Mouse (Mus musculus) hindbrain, embryonic 13.5 days (tissue): ENCODE measurements at regions not wholly inside any gene's neighbourhood (a gene's known extent, or its start where the extent isn't known, plus 50 kb on each side); places are given as distances from the start of the nearest gene placed in this dataset.

Experiments
- ATAC-seq: fragments of 200-750 bp; cut with Nextera tagmentation; 2 replicates; pipeline ENCODE4 v1.8.0; 2017; ENCODE audit warnings: moderate TSS enrichment; ENCODE audit not compliant: low FRiP score
- H3K27ac ChIP-seq: fragments of 300-500 bp; sonication (generic); 2 replicates; pipeline ENCODE4 v1.5.1; 2015; ENCODE audit warnings: inconsistent platforms, mild to moderate bottlenecking, moderate library complexity
- H3K27me3 ChIP-seq: fragments of 300-500 bp; sonication (generic); 2 replicates; pipeline ENCODE4 v1.6.1; 2015; ENCODE audit warnings: mild to moderate bottlenecking, inconsistent platforms
- H3K36me3 ChIP-seq: fragments of 300-500 bp; sonication (generic); 2 replicates; pipeline ENCODE4 v1.6.1; 2015; ENCODE audit warnings: mild to moderate bottlenecking, inconsistent platforms
- H3K4me1 ChIP-seq: fragments of 300-500 bp; sonication (generic); replicated peaks from 2 replicates; pipeline ENCODE4 v1.6.1; 2015; ENCODE audit warnings: inconsistent platforms
- H3K4me2 ChIP-seq: fragments of 300-500 bp; sonication (generic); 2 replicates; pipeline ENCODE4 v1.6.1; 2015; ENCODE audit warnings: inconsistent platforms, mild to moderate bottlenecking, moderate library complexity
- H3K4me3 ChIP-seq: fragments of 300-500 bp; sonication (generic); 2 replicates; pipeline ENCODE4 v1.5.1; 2015; ENCODE audit warnings: mild to moderate bottlenecking, inconsistent platforms
- H3K9ac ChIP-seq: fragments of 300-500 bp; sonication (generic); 2 replicates; pipeline ENCODE4 v1.6.1; 2015; ENCODE audit warnings: mild to moderate bottlenecking, inconsistent platforms
- H3K9me3 ChIP-seq: fragments of 300-500 bp; sonication (generic); 2 replicates; pipeline ENCODE4 v1.6.1; 2016; ENCODE audit warnings: inconsistent platforms
- WGBS: fragments of 180-500 bp; shearing (Covaris S2); methylation state at CpG from one replicate; pipeline ENCODE4 v1.1.7; 2015; 5-methylcytosine and 5-hydroxymethylcytosine counted together

DNA sequence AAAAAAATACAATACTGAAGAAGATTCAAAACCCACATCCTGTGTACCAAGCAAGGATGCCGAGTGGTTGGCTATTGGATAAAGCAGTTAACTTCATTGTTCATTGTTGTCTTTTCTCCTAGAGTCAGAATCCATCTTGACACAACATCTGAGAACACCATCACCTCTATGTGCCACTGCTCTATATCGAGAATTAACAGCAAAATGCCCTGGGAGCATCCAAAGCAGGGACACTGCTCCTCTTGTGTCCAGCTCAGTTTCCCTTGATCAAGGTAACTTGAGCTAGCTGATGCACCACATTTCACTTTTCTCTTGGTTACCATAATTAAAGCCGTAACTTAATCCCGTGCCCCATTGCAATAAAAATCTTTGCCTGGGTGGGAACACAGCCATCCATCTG lies 826.6 kb downstream of the Galc start:
- WGBS = 89% methylated on average over 4 of the region's 4 CpGs
- no peak overlapping the region for H3K4me3 ChIP-seq
- H3K9me3 ChIP-seq = no peaks in the 10 kb centered on the region
- no peak for ATAC-seq
- H3K4me1 ChIP-seq = no peaks in the 10 kb centered on the region
- H3K27me3 ChIP-seq = no peaks in the 10 kb centered on the region
- H3K9ac ChIP-seq = no peak overlapping the region
- H3K27ac ChIP-seq = no peak overlapping the region
- H3K4me2 ChIP-seq = no peak overlapping the region
- H3K36me3 ChIP-seq = no peaks in the 10 kb centered on the region

DNA sequence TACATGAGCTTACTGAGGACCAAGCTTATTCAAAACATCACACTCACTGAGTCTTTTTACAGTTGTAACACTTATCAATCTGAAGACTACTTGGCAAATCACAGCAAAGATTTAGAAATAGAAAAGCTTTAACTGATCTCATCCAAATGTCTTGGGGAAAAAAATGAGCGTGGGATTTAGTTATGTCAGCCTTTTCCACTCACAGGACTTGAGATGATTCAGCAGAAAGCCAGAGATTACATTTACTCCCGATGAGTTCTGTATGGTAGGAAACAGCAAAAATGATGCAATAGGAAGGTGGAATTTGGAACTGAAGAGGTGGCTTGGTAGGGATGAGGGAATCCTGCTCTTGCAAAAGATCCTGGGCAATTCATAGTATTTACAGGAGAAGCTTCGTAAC lies 831.0 kb downstream of the Galc start:
- ATAC-seq = no peak
- WGBS = 95% methylated on average over 3 of the region's 3 CpGs
- Histone ChIP-seq H3K27ac (no peak overlapping the region), H3K4me2 (no peak overlapping the region), H3K4me1 (no peaks in the 10 kb centered on the region), H3K9me3 (no peaks in the 10 kb centered on the region), H3K36me3 (no peaks in the 10 kb centered on the region), H3K27me3 (no peaks in the 10 kb centered on the region), H3K9ac (no peak overlapping the region), H3K4me3 (no peak overlapping the region)

DNA sequence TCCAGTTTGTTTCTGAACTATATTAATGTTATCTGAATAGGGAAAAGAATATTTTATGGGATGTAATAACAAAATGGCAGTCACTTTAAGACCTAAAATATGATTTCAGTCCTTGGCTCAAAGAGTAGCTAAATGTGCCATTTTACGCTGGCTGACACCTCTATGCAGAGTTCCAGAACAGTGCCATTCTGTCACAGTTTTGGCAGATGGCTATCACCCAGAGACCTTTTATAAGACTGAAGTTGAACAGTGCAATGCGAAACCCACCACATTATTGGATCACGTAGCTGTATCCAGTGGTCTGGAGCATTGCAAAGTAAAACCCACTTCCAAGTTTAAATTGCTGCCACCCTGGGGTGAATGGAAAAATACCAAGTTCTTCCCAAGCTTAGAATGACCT lies 834.5 kb downstream of the Galc start:
- WGBS = 92% methylated on average over 3 of the region's 3 CpGs
- Histone ChIP-seq H3K9me3 (no peaks in the 10 kb centered on the region), H3K36me3 (no peaks in the 10 kb centered on the region), H3K9ac (no peak overlapping the region), H3K4me3 (no peak overlapping the region), H3K4me1 (no peaks in the 10 kb centered on the region), H3K4me2 (no peak overlapping the region), H3K27me3 (no peaks in the 10 kb centered on the region), H3K27ac (no peak overlapping the region)
- ATAC-seq = no peak

DNA sequence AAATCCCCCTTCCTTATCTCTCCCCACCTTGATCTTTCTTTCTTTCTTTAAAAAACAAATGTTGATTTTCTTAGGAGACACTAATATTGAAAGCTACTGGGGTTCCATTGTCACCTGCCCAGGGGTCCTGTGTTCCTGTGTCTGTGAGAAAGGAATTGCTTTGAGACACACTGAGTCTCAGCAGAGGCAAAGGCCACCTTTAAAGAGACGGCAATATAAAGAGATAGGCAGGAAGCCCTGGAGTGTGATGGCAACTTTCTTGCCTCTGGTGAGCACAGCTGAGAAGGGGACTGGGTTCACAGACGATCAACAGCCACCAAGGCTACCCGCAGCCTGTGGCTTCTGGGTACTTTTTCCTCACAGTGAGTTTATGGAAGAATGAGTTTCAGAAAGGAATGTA lies 855.8 kb downstream of the Galc start:
- WGBS = 4% methylated on average over 3 of the region's 3 CpGs
- Histone ChIP-seq H3K9me3 (no peaks in the 10 kb centered on the region), H3K27ac (no peak overlapping the region), H3K27me3 (no peaks in the 10 kb centered on the region), H3K36me3 (no peaks in the 10 kb centered on the region), H3K4me3 (no peak overlapping the region), H3K4me2 (no peak overlapping the region), H3K4me1 (peaks cover 12% of the 10 kb centered on the region), H3K9ac (no peak overlapping the region)
- ATAC-seq = 0 out of 2 replicates have a peak, but pooled peaks have one; percentile 17

DNA sequence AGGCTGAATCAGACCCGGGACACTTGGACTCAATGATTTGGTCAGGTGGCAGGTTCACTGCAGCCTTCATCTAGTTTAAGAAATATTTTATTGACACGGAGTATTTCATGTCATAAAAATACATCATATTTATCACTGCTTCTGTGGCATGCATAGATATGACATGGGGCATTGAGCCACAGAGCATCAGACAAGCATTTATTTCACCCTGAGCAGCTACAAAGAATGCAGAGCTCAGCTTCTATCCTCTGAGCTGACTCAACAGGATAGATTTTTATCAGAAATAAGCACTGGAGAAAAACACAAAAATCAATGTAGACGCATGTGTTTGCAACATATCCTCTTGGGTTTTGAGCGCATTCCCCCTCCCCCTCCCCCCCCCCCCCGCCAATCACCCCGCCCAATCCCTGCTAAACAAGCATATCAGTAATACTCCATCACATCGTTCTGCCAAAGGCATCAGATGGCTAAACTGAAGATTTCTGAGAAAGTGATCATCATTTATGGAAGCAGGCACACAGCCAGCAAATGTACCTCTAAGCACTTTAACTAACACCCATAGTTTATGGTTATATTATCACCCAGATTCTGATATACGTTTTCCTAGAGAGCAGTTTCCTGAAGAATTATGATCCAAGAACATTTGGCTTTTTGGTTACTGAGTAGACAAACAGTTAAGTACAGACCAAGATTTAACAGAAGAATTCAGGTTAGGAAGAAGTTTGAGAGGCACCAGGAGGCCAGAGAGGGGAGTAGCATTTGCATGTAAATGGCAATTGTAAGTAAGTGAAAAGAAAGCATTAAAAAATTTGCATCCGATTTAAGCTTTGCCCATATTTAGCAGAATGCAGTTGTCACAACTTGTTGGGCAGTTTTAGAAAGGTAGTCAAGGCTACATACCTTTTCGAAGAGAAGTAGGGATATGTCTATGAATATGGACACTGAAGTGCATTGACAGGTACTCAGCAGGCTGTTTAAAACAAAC lies 856.6 kb downstream of the Galc start:
- Histone ChIP-seq H3K36me3 (no peaks in the 10 kb centered on the region), H3K4me1 (peaks cover 12% of the 10 kb centered on the region), H3K4me3 (no peak overlapping the region), H3K9me3 (no peaks in the 10 kb centered on the region), H3K27ac (no peak overlapping the region), H3K4me2 (peak overlapping the region; percentile 21; the same call in 1 of the 2 replicates), H3K9ac (no peak overlapping the region), H3K27me3 (no peaks in the 10 kb centered on the region)
- ATAC-seq = no peak
- WGBS = 11% methylated on average over 10 of the region's 10 CpGs

DNA sequence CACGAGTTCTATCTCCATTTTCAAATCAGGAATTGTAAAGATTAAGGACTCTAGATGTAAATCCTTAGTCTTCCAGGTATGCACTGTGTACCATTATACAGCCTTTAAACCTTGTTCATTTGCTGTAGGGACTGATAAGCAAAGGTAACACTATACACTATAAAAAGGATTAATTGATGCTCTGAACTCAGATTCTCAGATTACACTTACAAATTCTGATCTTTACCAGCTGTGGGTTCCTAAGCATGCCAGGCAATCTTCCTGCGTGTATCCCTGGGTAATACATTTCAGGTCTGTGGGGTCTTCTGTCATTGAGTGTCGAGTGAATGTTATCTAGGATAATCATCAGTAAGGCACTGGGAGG lies 860.7 kb downstream of the Galc start:
- Histone ChIP-seq H3K27me3 (no peaks in the 10 kb centered on the region), H3K9ac (no peak overlapping the region), H3K9me3 (no peaks in the 10 kb centered on the region), H3K4me3 (no peak overlapping the region), H3K36me3 (no peaks in the 10 kb centered on the region), H3K4me2 (no peak overlapping the region), H3K4me1 (peaks cover 12% of the 10 kb centered on the region), H3K27ac (no peak overlapping the region)
- WGBS = 54% methylated on average over 3 of the region's 3 CpGs
- no peak for ATAC-seq

DNA sequence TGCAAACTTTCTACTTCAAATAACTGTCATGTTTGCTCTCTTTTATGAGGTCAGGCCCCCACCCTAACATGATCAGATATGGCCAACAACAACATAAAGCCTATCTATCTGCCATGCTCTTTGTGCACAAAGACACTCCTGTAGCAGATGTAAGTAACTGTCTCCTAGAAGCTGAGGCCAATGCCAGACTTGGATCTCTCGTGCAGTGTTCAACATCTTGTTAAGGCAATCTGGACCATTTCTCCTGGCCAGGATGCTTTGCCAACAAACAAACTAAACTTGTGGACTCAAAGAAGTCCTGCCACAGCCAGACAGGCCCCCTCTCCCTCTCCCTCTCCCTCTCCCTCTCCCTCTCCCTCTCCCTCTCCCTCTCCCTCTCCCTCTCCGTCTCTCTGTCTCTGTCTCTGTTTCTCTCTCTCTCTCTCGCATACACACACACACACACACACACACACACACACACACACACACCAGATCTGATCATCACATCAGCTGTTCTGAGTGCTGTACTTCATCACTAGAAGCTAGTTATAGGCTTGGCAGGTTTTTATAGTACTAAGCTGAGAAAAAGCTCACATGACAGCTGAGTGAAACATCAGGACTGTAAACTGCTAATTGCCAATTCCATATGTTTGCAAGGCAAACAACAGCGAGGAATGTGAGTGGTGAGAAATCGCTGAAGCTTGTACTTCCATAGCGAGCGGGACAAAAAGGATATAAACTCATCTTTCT lies 861.2 kb downstream of the Galc start:
- H3K36me3 ChIP-seq = no peaks in the 10 kb centered on the region
- no peaks in the 10 kb centered on the region for H3K9me3 ChIP-seq
- H3K4me1 ChIP-seq = peaks cover 10% of the 10 kb centered on the region
- ATAC-seq = no peak
- 75% methylated on average over 5 of the region's 7 CpGs for WGBS
- H3K4me2 ChIP-seq = no peak overlapping the region
- no peak overlapping the region for H3K9ac ChIP-seq
- H3K27ac ChIP-seq = no peak overlapping the region
- no peaks in the 10 kb centered on the region for H3K27me3 ChIP-seq
- H3K4me3 ChIP-seq = no peak overlapping the region

DNA sequence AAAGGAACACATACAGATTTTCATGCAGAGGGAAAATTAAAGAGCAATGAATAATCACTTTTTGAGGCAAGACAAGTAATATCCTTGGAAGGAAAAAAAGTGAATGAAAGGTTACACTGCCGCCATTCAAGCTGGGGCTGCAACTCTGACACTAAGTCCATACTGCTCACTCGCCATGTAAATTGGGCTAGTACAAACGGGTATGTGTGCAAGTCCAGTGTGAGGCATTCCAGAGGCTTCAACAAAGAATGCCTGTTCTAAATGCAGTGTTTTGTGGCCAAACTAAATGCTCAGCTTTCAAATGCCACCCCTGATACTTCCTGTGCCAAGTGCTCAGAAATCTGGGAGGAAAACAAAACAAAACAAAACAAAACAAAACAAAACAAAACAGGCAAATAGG lies 897.5 kb downstream of the Galc start:
- ATAC-seq = no peak
- no peaks in the 10 kb centered on the region for H3K27me3 ChIP-seq
- H3K27ac ChIP-seq = no peak overlapping the region
- H3K9ac ChIP-seq = no peak overlapping the region
- H3K4me2 ChIP-seq = no peak overlapping the region
- H3K4me3 ChIP-seq = no peak overlapping the region
- no peaks in the 10 kb centered on the region for H3K9me3 ChIP-seq
- H3K4me1 ChIP-seq = no peaks in the 10 kb centered on the region
- WGBS = 57% methylated on average over 3 of the region's 3 CpGs
- H3K36me3 ChIP-seq = no peaks in the 10 kb centered on the region

DNA sequence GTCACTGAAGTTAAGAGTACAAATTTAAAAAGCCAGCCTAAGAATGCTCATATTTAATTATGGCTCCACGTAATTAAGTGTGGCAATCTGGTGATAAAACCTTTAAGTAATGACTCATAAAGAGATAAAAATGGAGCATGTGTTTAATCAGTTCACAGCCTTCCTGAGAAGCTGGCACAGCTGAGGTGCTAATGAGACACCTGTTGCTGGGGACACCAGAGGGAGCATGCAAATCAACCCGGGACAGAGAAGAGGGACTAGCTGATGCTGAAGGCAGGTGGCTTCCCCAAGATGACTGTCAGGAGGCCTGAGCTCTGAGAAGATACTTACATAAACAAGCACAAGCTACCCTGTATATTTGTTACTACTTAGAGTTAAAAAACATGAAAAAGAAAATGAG lies 898.6 kb downstream of the Galc start:
- Histone ChIP-seq H3K9me3 (no peaks in the 10 kb centered on the region), H3K36me3 (no peaks in the 10 kb centered on the region), H3K27ac (no peak overlapping the region), H3K4me2 (no peak overlapping the region), H3K4me1 (no peaks in the 10 kb centered on the region), H3K9ac (no peak overlapping the region), H3K4me3 (no peak overlapping the region), H3K27me3 (no peaks in the 10 kb centered on the region)
- ATAC-seq = peak; percentile 66; the same call in 1 of the 2 replicates
- 17% methylated on average over 2 of the region's 2 CpGs for WGBS

DNA sequence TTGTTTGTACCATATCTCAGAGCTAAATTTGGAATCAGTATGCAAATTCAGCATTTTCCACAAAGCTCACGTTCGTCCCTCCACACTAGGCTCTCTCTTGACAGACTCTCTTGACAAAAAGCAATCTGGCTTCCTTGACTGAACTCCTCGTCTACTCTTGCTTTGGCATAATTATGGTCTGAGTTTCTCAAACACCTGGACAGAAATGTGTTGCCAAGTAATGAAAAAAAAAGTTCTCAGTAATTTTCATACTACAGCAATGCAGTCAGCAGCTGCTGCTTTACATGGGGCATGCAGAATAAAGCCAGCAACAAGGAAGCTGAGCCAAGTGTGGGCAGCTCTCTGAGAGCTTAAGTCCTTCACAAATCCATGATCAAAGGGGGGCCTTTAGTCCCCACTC lies 932.7 kb downstream of the Galc start:
- H3K4me2 ChIP-seq = no peak overlapping the region
- H3K9me3 ChIP-seq = no peaks in the 10 kb centered on the region
- H3K27me3 ChIP-seq = no peaks in the 10 kb centered on the region
- no peak overlapping the region for H3K9ac ChIP-seq
- no peak overlapping the region for H3K4me3 ChIP-seq
- ATAC-seq = no peak
- H3K36me3 ChIP-seq = no peaks in the 10 kb centered on the region
- whole genome bisulfite sequencing = 75% methylated on average over 3 of the region's 3 CpGs
- H3K4me1 ChIP-seq = no peaks in the 10 kb centered on the region
- H3K27ac ChIP-seq = no peak overlapping the region

DNA sequence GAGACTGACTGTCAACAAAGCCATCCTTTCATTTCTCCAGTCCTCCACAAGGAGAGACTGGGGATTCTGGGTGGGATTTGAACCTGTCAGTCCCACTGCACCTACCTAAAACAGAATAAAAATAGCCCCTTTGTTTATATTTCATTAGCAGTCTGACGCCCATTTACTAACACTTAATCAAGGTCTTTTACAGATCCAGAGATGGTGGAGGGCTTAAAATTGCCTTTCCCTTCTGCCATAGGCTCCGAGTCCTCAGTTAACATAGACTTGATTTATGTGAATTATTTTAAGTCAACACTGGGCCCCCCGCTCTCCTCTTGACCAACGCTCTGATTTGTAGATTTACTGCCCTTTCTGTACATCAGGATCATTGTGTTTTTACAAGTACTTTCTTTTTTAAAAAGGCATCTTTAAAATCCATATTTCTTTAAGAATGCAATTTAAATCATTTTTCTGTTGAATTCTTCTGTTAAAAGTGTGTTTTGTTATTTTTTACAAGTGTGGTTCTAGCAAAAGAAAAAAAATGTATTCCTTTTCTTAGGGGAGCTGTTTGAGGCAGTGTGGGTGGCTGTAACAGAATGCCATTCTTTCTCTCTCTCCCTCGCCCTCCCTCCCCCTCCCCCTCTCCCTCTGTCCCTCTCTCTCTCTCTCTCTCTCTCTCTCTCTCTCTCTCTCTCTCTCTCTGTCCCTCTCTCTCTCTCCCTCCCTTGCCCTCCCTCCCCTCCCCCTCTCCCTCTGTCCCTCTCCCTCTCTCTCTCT lies 946.8 kb downstream of the Galc start:
- H3K9me3 ChIP-seq = no peaks in the 10 kb centered on the region
- H3K27me3 ChIP-seq = no peaks in the 10 kb centered on the region
- no peaks in the 10 kb centered on the region for H3K36me3 ChIP-seq
- no peak overlapping the region for H3K9ac ChIP-seq
- H3K27ac ChIP-seq = no peak overlapping the region
- H3K4me1 ChIP-seq = no peaks in the 10 kb centered on the region
- ATAC-seq = no peak
- H3K4me2 ChIP-seq = no peak overlapping the region
- WGBS = 61% methylated on average over 5 of the region's 5 CpGs
- no peak overlapping the region for H3K4me3 ChIP-seq

DNA sequence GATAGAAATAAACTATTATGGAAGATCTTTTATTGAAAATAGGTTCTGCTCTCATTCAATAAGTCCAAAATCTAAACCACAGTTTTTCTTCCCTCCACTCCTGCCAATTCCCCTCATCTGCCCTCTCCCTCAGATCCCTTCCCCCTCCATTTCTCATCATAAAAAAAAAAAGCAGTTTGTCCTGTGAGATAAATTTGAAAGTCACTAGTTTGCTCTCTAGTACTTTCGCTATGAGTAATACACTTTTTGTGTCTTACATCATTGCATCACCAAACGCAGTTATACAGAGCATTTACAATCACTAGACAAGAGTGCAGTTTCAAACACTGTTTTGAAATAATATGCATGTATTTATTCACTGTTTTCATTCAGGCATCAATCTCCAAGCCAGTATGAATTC lies 980.5 kb downstream of the Galc start:
- Histone ChIP-seq H3K4me2 (no peak overlapping the region), H3K9ac (no peak overlapping the region), H3K4me1 (no peaks in the 10 kb centered on the region), H3K27ac (no peak overlapping the region), H3K4me3 (no peak overlapping the region), H3K36me3 (no peaks in the 10 kb centered on the region), H3K9me3 (no peaks in the 10 kb centered on the region), H3K27me3 (no peaks in the 10 kb centered on the region)
- 84% methylated on average over 2 of the region's 2 CpGs for WGBS
- no peak for ATAC-seq
